Mouse (Mus musculus): ENCODE results near the gene Sdr16c6.

Gene Sdr16c6

DNA sequence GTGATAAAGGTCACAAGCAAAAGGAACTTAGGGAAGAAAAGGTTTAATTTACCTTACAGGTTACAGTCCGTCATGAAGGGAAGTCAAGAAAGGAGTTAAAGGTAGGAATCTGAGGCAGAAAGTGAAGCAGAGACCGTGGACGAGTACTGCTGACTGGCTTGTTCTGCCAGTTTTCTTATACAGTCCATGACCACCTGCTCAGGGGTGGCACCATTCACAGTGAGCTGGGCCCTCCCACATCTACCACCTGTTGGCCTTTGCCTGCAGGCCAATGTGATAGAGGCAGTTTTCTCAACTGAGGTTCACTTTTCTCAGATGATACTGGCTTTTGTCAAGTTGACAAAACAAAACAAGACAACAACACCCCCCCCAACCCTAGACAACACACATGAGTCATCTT is at the start of gene Sdr16c6:
Gene Sdr16c6, minus strand, starts transcription at position 151 of the 400 bp plus-strand sequence.
- no peak for DNase-seq (ENCODE audit: low read depth, low spot score)

DNA sequence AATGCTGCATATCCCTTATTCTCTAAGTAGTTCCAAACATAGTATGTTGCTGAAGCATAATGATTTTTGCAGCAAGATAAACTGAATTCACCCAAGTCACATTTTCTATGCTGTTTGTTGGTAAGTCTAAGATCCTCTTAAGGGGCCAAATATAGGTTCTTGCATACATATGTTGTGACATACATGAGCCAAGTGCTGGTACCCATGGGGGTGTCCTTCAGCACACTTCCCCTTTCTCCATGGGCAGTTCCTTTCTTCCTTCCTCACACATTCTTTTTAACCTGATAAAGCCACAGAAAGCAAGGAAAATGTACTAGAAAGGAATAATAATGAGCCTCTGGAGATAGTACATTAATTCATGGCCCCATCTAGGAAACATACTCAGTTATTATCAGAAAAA is 2.9 kb upstream of the Sdr16c6 start:
- no peak for DNase-seq (ENCODE audit: low read depth, low spot score)

GRCm38 (mm10) chr4:4079132-4079531 is 1.8 kb upstream of the Sdr16c6 start:
- DNase-seq (ENCODE audit: low read depth, low spot score) = no peak

DNA sequence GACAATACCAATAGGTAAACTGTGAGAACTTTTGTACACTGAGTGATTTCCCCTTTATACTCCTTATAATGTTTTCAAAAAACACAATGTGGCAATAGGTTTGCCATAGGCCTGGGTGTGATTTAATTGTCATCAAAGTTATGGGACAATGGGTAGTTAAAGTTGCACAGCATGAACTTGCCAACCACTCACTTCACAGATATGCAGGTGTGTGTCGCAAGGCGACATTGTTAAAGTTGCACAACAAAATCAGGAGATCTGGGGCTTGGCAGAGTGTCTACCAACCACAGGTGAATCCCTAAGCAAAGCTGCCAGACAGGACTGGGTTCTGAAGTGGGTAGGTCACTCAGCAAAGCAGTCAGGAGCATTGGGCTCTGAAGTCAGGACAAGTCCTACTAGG is 1.3 kb downstream of the Sdr16c6 start:
- no peak for DNase-seq (ENCODE audit: low read depth, low spot score)
